Mouse (Mus musculus): ENCODE data around the gene Tceal1.

The Tceal1 gene

GRCm38 (mm10) chrX:136749329-136749728 lies 41.5 kb downstream of the Tceal1 start:
- DNase-seq (ENCODE audit: low read depth, low spot score), result no peak

GRCm38 (mm10) chrX:136755464-136755863 lies 47.7 kb downstream of the Tceal1 start:
- no peak for DNase-seq (ENCODE audit: low read depth, low spot score)
